Mouse (Mus musculus) midbrain, embryonic 12.5 days (tissue): ENCODE results near the gene Lrp1. TPM values are rescaled to one million over a fixed set of nuclear protein-coding genes. Genes with fewer than 3 reads are reported as not detected.
"Not testable (repeated sequence)": the region's sequence is repeated elsewhere in the genome, so short reads cannot be mapped to it uniquely, and the experiment has no call there.

ENCODE experiments used
- ATAC-seq: fragments of 200-750 bp; cut with Nextera tagmentation; 2 replicates; pipeline ENCODE4 v1.8.0; 2017; ENCODE audit warnings: low read depth, moderate TSS enrichment, moderate library complexity; ENCODE audit not compliant: low FRiP score
- H3K27ac ChIP-seq: fragments of 300-500 bp; sonication (generic); replicated peaks from 2 replicates; pipeline ENCODE4 v1.5.1; 2016; ENCODE audit warnings: mild to moderate bottlenecking
- H3K27me3 ChIP-seq: fragments of 300-500 bp; sonication (generic); 2 replicates; pipeline ENCODE4 v1.6.1; 2016; ENCODE audit warnings: mild to moderate bottlenecking
- H3K36me3 ChIP-seq: fragments of 300-500 bp; sonication (generic); 2 replicates; pipeline ENCODE4 v1.6.1; 2016
- H3K4me1 ChIP-seq: fragments of 300-500 bp; sonication (generic); 2 replicates; pipeline ENCODE4 v1.6.1; 2016
- H3K4me2 ChIP-seq: fragments of 300-500 bp; sonication (generic); replicated peaks from 2 replicates; pipeline ENCODE4 v1.6.1; 2016; ENCODE audit warnings: mild to moderate bottlenecking, moderate library complexity
- H3K4me3 ChIP-seq: fragments of 300-500 bp; sonication (generic); 2 replicates; pipeline ENCODE4 v1.5.1; 2016; ENCODE audit warnings: mild to moderate bottlenecking
- H3K9ac ChIP-seq: fragments of 300-500 bp; sonication (generic); replicated peaks from 2 replicates; pipeline ENCODE4 v1.6.1; 2016; ENCODE audit warnings: mild to moderate bottlenecking, moderate library complexity
- H3K9me3 ChIP-seq: fragments of 300-500 bp; sonication (generic); 2 replicates; pipeline ENCODE4 v1.6.1; 2016; ENCODE audit warnings: mild to moderate bottlenecking
- WGBS: fragments of 180-500 bp; shearing (Covaris S2); methylation state at CpG from one replicate; pipeline ENCODE4 v1.1.7; 2016; 5-methylcytosine and 5-hydroxymethylcytosine counted together
- polyA plus RNA-seq: library from polyadenylated mRNA; unstranded; fragments of >200 nt; fragmentation: Nextera tagmentation; extraction: Ambion mirVana; gene quantifications from 2 replicates; pipeline ENCODE4 v1.2.1, GENCODE M21; 2016

Lrp1 gene
- polyA plus RNA-seq, 1 experiment from 2014 or later: 98.1 TPM

DNA sequence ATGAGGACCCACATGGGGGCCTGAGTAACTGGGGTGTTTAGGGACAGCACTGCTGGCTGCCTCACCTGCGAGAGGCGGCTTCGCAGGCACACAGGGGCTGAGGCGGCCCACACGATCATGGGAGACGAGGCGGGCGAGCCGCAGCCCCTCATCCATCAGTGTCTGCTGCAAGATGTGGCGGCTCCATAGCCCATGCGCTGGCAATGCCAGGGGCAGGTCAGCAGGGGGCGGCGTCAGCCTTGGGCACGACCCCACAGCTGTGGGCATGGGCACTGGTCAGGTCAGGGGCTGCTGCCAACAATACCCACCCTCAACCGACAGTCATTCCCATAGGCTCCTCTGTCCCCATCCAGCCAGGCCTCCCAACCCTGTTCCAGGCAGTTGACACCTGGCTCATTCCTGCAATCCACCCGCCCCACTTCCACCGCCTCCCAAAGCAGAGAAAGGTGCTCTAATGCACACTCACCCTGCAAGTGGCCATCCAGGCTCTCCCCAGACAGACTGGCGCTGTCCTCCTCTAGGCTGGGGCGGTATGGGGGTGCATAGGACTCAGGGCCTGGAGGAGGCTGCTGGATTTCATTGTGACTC is 41.8 kb upstream of the Lrp1 start:
- H3K27me3 ChIP-seq: peaks cover 96% of the 10 kb centered on the region
- H3K4me1 ChIP-seq: peaks cover 49% of the 10 kb centered on the region
- ATAC-seq: peak; percentile 7; the same call in 1 of the 2 replicates
- H3K9me3 ChIP-seq: no peaks in the 10 kb centered on the region
- no peak overlapping the region for H3K9ac ChIP-seq
- no peaks in the 10 kb centered on the region for H3K36me3 ChIP-seq
- 12% methylated on average over 19 of the region's 19 CpGs for WGBS
- peak overlapping the region; percentile 31 for H3K4me2 ChIP-seq
- no peak overlapping the region for H3K27ac ChIP-seq
- H3K4me3 ChIP-seq: peak overlapping the region; percentile 14; the same call in 1 of the 2 replicates

DNA sequence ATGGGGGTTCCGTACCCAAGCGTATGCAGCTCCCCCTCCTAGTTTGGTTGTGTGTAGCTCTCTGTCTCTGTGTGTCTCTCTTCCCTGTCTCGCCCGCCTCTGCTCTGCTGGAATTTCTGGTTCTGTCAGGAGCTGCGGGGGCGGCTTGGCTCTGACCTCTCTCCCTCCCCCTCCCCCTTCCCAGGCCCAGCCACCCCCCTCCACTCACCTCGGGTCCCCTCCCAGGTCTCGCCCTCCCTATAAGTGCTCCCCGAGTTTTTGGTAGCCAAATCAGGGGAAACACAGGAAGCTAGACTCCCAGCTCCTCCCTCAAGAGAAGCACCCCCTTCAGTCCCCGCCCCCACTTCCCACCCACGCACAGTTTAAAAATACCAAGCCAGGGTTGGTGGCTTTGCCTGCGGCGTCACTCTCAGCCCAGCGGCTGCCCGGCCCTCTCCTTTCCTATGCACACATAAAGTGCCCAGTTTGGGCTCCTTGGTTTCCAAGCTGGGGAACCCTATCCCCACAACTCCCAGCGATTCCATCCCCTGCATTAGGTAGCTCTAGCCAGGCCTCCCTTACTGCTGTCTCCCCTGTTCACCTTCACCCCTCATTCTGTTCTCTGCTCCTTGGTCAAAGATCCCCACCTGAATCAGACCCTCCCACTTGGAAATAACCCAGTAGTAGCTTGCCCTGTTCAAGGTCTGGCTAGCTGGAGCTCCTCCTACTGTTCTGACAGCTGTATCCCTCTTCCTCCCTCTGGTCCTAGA is 41.1 kb upstream of the Lrp1 start:
- 0 out of 2 replicates have a peak, but pooled peaks have one; percentile 1 for ATAC-seq
- no peak overlapping the region; the same call in 1 of the 2 replicates for H3K9ac ChIP-seq
- H3K9me3 ChIP-seq: no peaks in the 10 kb centered on the region
- 6% methylated on average over 16 of the region's 16 CpGs for WGBS
- peaks cover 90% of the 10 kb centered on the region for H3K27me3 ChIP-seq
- H3K4me3 ChIP-seq: peak overlapping the region; percentile 14
- peak overlapping the region; percentile 31 for H3K4me2 ChIP-seq
- no peaks in the 10 kb centered on the region for H3K36me3 ChIP-seq
- H3K4me1 ChIP-seq: peaks cover 43% of the 10 kb centered on the region
- H3K27ac ChIP-seq: no peak overlapping the region

DNA sequence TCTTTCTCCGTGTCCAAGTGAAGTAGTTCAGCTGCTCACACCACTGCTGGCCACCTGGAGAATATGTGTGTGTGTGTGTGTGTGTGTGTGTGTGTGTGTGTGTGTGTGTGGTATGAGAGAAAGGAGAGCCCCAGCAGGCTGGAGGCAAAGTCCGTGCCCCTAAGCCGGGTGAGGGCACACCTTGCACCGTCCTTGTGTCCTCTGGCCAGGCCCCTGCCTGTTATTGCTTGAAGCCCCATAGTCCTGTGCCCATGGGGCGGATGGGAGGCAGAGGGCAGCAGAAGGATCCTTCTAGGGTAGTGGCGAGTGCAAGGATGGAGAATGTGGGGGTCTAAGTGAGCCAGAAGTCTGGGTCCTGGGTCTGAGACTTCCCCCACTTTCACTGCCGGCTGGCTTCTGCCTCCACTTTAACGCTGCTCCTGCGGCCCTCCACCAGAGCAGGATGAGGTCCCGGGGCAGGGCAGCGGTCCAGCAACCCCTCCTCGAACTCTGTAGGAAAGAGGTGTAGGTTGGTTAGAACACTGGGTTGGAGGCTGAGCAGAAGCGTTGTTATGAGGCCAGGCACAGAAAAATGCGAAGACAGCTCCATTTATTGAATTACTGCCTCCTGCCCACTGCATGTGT is 40.5 kb upstream of the Lrp1 start:
- Histone ChIP-seq H3K4me2 (peak overlapping the region; percentile 31; the same call in 1 of the 2 replicates), H3K27me3 (peaks cover 83% of the 10 kb centered on the region), H3K4me3 (peak overlapping the region; percentile 12; the same call in 1 of the 2 replicates), H3K27ac (no peak overlapping the region), H3K9ac (no peak overlapping the region; the same call in 1 of the 2 replicates), H3K4me1 (peaks cover 40% of the 10 kb centered on the region), H3K9me3 (no peaks in the 10 kb centered on the region), H3K36me3 (no peaks in the 10 kb centered on the region)
- WGBS: 9% methylated on average over 14 of the region's 14 CpGs
- ATAC-seq: no peak

DNA sequence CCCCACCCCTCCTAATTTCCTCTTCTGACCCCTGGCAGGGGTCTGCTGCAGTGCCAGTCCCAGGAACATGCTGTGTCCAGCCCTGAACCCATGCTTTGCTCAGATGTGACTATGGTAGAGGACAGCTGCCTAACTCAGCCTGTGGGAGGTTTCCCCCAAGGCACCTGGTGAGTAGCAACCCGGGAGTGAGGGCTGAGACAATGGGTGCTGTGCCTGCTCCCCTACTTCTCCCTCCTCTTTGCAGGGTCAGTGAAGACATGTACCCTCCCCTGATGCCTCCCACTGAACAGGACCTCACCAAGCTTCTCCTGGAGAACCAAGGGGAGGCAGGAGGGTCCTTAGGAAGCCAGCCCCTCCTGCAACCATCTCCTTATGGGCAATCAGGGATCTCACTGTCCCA is 38.6 kb upstream of the Lrp1 start:
- no peaks in the 10 kb centered on the region for H3K36me3 ChIP-seq
- WGBS: 50% methylated on average over 1 of the region's 1 CpGs
- H3K4me1 ChIP-seq: peaks cover 26% of the 10 kb centered on the region
- H3K27ac ChIP-seq: no peak overlapping the region
- H3K9ac ChIP-seq: no peak overlapping the region
- no peak overlapping the region for H3K4me2 ChIP-seq
- H3K27me3 ChIP-seq: peaks cover 64% of the 10 kb centered on the region
- no peak for ATAC-seq
- H3K4me3 ChIP-seq: no peak overlapping the region
- no peaks in the 10 kb centered on the region for H3K9me3 ChIP-seq

DNA sequence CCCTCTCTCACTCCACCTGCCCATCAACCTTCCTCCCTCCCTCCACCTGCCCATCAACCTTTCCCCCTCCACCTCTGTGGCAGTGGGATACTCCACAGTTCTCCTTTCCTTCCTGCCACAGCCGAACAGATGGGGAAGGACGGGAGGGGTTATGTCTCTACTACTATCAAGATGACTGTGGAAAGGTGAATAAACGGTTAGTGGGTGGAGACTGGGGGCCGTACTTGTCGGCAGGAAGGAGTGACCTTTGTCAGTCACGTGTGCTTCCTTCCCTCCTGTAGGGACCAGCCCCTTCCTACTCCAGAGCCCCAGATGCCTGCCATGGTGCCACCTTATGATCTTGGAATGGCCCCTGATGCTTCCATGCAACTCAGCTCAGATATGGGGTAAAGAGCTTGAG is 37.1 kb upstream of the Lrp1 start:
- WGBS: 19% methylated on average over 6 of the region's 6 CpGs
- Histone ChIP-seq H3K9ac (no peak overlapping the region), H3K4me2 (no peak overlapping the region), H3K9me3 (no peaks in the 10 kb centered on the region), H3K4me3 (no peak overlapping the region), H3K27me3 (peaks cover 50% of the 10 kb centered on the region), H3K36me3 (no peaks in the 10 kb centered on the region), H3K27ac (no peak overlapping the region), H3K4me1 (peaks cover 16% of the 10 kb centered on the region)
- ATAC-seq: no peak

DNA sequence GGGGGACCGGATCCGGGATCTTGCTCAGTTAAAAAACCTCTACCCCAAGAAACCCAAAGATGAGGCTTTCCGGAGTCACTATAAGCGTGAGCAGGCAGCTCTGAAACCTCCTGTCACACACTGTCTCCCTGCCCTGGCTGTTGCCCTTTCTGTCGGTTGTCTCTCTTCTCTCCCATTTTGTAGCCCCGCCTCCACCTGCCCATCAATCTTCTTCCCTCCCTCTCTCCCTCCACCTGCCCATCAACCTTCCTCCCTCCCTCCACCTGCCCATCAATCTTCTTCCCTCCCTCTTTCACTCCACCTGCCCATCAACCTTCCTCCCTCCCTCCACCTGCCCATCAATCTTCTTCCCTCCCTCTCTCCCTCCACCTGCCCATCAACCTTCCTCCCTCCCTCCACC is 36.7 kb upstream of the Lrp1 start:
- peaks cover 45% of the 10 kb centered on the region for H3K27me3 ChIP-seq

DNA sequence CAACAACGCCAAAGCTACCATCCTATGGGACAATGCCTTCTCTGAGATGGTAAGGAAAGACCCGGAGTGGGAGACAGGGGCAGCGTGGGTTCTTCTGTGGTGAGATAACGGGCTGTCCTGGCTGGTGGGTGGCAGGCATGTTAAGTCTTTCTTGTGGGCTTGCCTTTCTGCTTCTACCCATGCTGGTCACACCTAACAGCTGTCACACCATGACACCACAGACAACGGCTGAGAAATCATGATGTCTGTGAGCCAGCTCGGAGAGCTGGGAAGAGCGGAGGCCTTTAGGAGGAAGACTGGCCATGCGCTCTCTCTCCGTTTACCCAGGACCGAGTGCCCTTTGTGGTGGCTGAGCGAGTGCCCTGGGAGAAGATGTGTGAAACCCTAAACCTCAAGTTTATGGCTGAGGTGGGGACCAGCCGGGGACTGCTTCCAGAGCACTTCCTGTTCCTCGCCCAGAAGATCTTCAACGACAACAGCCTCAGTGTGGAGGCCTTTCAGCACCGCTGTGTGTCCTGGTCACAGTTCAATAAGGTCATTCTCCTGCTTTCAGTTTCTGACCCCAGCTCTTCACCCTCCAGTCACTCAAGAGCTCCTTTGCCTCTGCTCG is 34.1 kb upstream of the Lrp1 start:
- ATAC-seq: no peak
- 82% methylated on average over 16 of the region's 16 CpGs for WGBS
- Histone ChIP-seq H3K36me3 (no peaks in the 10 kb centered on the region), H3K4me1 (no peaks in the 10 kb centered on the region), H3K9me3 (no peaks in the 10 kb centered on the region), H3K4me2 (no peak overlapping the region), H3K4me3 (no peak overlapping the region), H3K27me3 (peaks cover 24% of the 10 kb centered on the region), H3K27ac (no peak overlapping the region), H3K9ac (no peak overlapping the region)

More for the DNA sequence above, 36.7 kb upstream of the Lrp1 start:
- not testable (repeated sequence) for H3K9ac ChIP-seq, H3K27ac ChIP-seq, H3K36me3 ChIP-seq, H3K9me3 ChIP-seq, H3K4me3 ChIP-seq, H3K4me2 ChIP-seq, ATAC-seq
- peaks cover 12% of the 10 kb centered on the region for H3K4me1 ChIP-seq
- 53% methylated on average over 6 of the region's 6 CpGs for WGBS

DNA sequence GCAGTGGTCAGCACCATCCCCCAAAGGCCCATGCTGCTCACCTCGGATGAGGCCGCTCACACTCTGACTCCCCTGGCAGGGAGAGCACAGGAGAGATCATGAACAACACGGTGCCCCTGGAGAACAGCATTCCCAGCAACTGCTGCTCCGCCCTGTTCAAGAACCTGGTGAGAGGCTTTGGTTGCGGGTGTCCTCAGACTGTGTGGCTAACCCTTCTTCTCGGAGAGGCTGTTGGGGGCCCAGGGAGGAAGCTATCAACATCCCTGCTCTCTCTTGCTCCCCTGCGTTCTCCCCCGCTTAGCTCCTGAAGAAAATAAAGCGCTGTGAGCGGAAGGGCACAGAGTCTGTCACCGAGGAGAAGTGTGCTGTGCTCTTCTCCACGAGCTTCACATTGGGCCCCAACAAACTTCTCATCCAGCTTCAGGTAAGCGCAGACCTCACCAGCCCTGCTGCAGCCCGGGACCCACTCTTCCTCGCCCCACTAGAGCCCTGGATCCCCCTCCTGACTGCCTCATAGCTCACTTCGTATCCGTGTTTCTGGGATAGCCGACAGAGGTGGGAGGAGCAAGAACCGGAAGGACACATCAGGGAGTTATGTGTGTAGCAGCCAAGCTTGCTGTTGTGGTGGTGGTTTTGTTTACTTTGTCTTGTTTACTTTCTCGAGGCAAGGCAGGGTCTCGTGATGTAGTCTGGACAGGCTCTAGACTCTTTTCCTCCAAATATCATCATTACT is 32.1 kb upstream of the Lrp1 start:
- Histone ChIP-seq H3K9me3 (no peaks in the 10 kb centered on the region), H3K27ac (no peak overlapping the region), H3K4me3 (peak overlapping the region; percentile 13; the same call in 1 of the 2 replicates), H3K4me2 (peak overlapping the region; percentile 9), H3K36me3 (no peaks in the 10 kb centered on the region), H3K9ac (no peak overlapping the region), H3K4me1 (no peaks in the 10 kb centered on the region), H3K27me3 (peaks cover 6% of the 10 kb centered on the region)
- ATAC-seq: no peak
- WGBS: 51% methylated on average over 21 of the region's 21 CpGs

DNA sequence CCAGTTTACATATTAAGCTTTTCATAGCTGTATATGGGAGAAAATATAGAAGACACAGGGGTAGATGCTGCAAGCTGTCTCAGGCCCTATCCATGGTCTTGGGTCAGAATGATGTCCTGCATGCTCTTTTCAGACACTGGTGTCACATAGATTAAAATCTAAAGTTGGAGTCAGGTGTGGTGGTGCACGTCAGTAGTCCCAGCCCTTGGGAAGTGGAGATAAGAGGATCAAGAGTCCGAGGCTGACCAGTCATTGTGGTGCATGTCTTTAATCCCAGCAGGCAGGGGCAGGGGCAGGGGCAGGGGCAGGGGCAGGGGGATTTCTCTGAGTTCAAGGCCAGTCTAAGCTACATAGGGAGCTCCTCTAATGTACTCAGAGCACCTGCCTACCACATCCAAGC is 24.8 kb upstream of the Lrp1 start:
- 21% methylated on average over 2 of the region's 2 CpGs for WGBS
- H3K27me3 ChIP-seq: peaks cover 27% of the 10 kb centered on the region
- no peak overlapping the region for H3K9ac ChIP-seq
- no peak overlapping the region for H3K4me2 ChIP-seq
- no peaks in the 10 kb centered on the region for H3K36me3 ChIP-seq
- H3K4me3 ChIP-seq: no peak overlapping the region
- no peak overlapping the region for H3K27ac ChIP-seq
- H3K4me1 ChIP-seq: peaks cover 19% of the 10 kb centered on the region
- no peak for ATAC-seq
- H3K9me3 ChIP-seq: no peaks in the 10 kb centered on the region

DNA sequence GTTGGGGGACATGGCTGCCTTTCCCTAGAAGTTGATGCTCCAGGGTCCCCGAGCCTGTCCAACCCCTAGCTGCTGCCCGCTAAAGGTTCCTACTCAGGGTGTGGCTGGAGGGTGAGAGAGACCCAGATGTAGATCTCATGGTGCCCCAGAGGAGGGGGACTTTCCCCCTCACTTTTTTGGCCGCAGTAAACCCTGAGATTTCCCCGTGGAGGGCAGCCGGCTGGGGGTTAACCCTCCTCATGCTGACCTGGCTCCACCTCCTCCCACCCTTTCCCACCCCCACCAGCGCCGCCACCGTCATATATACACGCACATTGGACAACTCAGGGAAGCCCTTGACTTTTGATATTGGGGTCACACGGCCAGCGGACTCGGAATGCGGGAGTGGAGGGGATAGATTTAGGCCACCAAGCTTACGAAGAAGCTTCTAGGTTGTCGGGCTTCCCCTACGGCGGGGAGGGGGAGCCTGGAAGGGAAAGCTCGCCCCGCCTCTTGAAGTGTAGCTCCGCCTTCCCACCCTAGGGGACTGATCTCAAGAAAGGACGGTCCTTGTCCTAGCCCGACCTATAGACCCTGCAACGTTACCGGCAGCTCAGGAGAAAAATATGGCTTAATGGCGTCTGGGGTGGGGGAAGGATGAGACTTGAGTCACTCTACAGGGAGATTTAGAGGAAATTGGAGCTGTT is 22.7 kb upstream of the Lrp1 start:
- no peak overlapping the region for H3K27ac ChIP-seq
- peaks cover 30% of the 10 kb centered on the region for H3K27me3 ChIP-seq
- H3K4me3 ChIP-seq: peak overlapping the region; percentile 36
- no peaks in the 10 kb centered on the region for H3K9me3 ChIP-seq
- peak; percentile 34; the same call in 1 of the 2 replicates for ATAC-seq
- H3K4me1 ChIP-seq: peaks cover 19% of the 10 kb centered on the region
- peak overlapping the region; percentile 8 for H3K9ac ChIP-seq
- 2% methylated on average over 25 of the region's 25 CpGs for WGBS
- H3K36me3 ChIP-seq: no peaks in the 10 kb centered on the region
- peak overlapping the region; percentile 50 for H3K4me2 ChIP-seq
